Mouse (Mus musculus): Measurements from ENCODE around the gene Coq10a.

Coq10a gene

DNA sequence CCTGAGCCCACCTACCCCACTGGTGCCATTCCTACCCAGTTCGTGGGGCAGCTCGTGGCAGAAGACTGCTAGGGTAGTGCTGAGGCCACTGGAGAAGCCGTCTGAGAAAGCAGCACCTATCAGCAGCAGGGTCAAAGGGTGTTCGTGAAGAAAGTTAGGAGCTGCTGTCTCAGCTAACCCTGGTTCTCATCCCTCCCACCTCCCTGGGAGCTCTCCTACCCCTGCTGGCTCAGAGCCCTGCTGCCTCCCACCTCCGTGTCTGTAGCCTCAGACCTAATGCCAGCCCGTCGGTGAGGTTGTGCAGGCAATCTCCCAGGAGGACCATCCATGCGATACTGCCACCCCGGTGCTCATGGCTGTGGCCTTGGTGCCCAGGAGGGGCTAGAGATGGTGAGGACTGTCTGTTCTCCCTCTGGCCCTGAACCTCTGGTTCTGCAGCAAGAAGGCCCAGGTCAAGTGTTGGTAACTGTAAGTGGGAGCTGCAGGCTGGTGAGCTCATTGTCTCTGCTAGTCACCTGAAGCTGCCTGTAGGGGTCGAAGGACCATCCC is 28.0 kb upstream of the Coq10a start:
- ChIA-PET POLR2A (interaction anchor here in 3 of 4 experiments (0.6 to 1.6 kb wide), 13 partner anchors 11 to 187 kb away, joined by 3 to 7 read pairs (median 4); partner anchors contain the start of genes Ankrd52 (in 1 of the 3), Cnpy2 (in 1 of the 3), Coq10a (in 1 of the 3) and Myl6 (in 1 of the 3)), CTCF (interaction anchor here in 1 of 4 experiments (0.5 to 0.6 kb wide), 2 partner anchors 44 to 180 kb away, joined by 3 to 4 read pairs; no protein-coding TSS in a partner anchor)

DNA sequence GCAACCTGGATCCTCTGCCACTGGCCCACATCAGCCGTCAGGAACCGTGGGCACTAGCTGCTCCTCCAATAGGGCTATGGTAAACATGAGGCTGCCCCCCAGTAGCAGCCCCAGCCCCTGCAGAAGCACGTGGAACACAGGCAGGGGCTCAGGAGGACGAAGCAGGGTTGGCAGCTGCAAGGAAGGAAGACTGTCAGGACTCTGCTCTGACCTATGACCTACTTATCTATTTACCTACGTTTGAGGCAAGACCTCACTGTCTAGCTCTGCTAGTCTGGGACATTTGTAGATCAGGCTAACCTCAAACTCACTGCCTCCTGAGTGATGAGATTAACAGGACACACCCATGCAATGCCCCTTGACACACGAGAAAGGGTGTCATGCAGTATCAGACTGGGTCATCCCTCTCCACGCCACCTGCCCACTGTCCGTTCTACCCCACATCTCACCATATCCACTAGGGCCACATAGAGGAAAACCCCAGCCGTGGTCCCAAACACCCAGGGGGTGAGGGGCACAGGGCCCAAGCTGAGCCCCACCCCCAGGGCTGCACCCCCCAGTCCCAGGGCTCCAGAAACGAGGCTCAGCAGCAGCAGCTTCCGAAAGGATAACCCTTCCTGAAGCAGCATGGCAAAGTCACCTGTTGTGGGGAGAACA is 27.3 kb upstream of the Coq10a start:
- ChIA-PET POLR2A (interaction anchor here in 3 of 4 experiments (0.6 to 3.1 kb wide), 15 partner anchors 10 to 811 kb away, joined by 3 to 9 read pairs (median 4); partner anchors contain the start of genes Nabp2 (in 2 of the 3), Rnf41 (in 2 of the 3), Ankrd52 (in 1 of the 3) and Cnpy2 (in 1 of the 3)), CTCF (interaction anchor here in 1 of 4 experiments (0.9 kb wide), 1 partner anchor 21 kb away, joined by 3 read pairs; no protein-coding TSS in a partner anchor)

DNA sequence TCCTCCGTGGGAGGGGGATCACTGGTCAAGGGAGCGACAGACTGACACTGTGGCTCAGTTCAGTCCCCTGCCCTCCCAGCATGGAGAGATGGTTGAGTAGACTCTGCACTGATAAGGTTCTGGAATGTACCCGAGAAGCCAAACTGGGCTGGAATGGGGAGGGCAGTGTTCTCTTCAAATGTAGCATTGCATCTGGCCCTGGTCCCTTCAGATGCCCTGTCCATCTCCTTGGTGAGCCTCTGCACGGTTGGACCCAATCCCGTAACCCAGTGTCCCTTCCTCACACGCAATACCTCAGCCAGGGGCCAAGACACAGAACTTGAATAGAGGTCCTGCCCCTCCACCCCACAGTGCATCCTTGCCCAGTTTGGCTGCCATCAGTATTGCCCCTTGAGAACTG is 23.1 kb upstream of the Coq10a start:
- CTCF ChIA-PET = no interaction called here
- POLR2A ChIA-PET = no interaction called here

DNA sequence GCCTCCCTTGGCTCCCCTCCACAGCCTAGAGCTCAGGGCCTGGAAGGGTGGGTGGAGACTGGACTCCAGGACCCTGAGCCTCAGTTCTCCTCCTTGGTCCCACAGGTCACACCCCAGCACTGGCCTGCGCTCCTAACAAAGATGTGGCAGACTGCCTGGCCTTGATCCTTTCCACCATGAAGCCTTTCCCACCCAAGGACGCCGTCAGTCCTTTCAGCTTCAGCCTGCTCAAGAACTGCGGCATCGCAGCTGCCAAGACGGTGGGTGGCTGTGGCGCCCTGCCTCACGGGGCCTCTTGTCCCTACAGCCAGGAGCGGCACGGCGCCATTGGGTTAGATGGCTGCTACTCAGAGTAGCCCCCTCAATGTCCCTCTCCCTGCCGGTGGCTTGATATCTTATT is 21.6 kb upstream of the Coq10a start:
- POLR2A ChIA-PET = interaction anchor here (0.8 to 1.6 kb wide), 7 partner anchors 9 to 109 kb away, joined by 3 to 4 read pairs (median 3); partner anchors contain the start of genes Ankrd52 (in 2 of the 4) and Slc39a5 (in 1 of the 4)
- CTCF ChIA-PET = no interaction called here

- POLR2A ChIA-PET = interaction anchor here (0.8 to 1.6 kb wide), 5 partner anchors 10 to 51 kb away, joined by 3 to 4 read pairs (median 3); partner anchors contain the start of genes Ankrd52 (in 1 of the 4) and Slc39a5 (in 1 of the 4)
- CTCF ChIA-PET = no interaction called here
Observed at GRCm38 (mm10) chr10:128389570-128389969, 20.8 kb upstream of the Coq10a start.

DNA sequence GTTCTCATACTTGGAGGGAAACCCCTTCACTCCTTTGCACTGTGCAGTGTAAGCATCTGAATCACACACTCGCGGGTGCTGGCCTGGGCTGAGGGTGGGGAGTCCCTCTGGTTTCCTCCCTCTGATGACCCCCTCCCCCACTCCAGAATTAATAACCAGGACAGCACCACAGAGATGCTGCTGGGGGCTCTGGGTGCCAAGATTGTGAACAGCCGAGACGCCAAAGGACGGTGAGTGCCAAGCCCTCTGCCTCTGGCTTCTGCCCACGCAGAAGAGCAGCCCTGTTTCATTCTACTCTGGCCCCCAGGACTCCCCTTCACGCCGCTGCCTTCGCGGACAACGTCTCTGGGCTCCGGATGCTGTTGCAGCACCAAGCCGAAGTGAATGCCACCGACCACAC is 20.1 kb upstream of the Coq10a start:
- ChIA-PET POLR2A (no interaction called here), CTCF (no interaction called here)

DNA sequence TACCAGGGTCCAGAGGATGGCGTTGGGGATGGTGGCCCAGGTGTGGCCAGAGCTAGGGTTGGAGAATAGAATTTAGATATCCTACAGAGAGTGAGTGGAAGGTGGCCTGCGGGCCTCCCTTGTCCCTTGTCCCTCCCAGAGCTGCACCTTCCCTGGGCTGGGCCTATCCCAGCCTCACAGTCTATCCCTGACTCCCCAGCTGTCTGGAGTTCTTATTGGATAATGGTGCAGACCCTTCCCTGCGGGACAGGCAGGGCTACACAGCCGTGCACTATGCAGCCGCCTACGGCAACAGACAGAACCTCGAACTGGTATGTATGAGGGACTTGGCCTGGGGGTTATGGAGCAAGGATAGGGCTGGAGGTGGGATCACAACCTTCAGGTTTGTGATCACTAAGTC is 17.1 kb upstream of the Coq10a start:
- CTCF ChIA-PET = interaction anchor here in 2 of 4 experiments (0.5 to 1.0 kb wide), 2 partner anchors 10 to 54 kb away, joined by 3 to 4 read pairs; no protein-coding TSS in a partner anchor
- POLR2A ChIA-PET = interaction anchor here in 2 of 4 experiments (0.7 to 2.6 kb wide), 9 partner anchors 10 to 279 kb away, joined by 3 to 6 read pairs (median 4); partner anchors contain the start of genes Ankrd52 (in 1 of the 2) and Coq10a (in 1 of the 2)

DNA sequence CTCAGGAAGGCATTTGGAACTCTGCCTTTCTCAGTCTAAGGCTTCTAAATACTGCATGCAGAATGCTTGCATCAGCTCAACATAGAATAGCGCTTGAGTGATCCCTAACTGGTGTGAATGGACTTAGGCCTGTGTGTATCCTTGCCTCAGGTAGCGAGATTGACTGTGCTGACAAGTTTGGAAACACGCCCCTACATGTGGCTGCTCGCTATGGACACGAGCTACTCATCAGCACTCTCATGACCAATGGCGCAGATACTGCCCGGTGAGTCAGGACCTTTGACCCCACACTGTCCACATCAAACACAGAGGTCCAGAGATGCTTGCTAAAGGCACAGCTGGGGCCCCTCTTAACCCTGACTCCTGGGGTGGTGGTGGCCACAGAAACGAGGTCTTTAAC is 13.7 kb upstream of the Coq10a start:
- POLR2A ChIA-PET = interaction anchor here in 2 of 4 experiments (0.7 to 2.0 kb wide), 10 partner anchors 11 to 202 kb away, joined by 3 to 7 read pairs (median 3); partner anchors contain the start of genes Cnpy2 (in 1 of the 2), Coq10a (in 1 of the 2), Nabp2 (in 1 of the 2) and Rnf41 (in 1 of the 2)
- CTCF ChIA-PET = interaction anchor here in 2 of 4 experiments (0.8 to 2.5 kb wide), 4 partner anchors 9 to 170 kb away, joined by 3 to 9 read pairs (median 4); no protein-coding TSS in a partner anchor

DNA sequence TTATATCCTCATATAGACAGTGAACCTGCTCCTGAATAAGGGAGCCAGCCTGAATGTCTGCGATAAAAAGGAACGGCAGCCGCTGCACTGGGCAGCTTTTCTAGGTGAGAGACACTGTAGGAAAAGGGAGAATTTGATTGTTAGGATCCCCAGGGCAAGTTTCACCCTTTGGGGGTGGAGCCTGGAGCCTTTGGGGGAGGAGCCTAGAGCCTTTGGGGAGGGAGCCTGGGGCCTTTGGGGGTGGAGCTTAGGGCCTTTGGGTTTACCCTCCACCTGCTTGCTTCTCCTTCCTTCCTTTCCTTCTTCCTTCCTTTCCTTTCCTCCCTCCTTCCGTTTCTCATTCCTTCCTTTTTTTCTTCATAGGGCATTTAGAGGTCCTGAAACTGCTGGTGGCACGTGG is 11.8 kb upstream of the Coq10a start:
- ChIA-PET POLR2A (interaction anchor here in 3 of 4 experiments (0.6 to 3.0 kb wide), 19 partner anchors 10 to 350 kb away, joined by 3 to 10 read pairs (median 3); partner anchors contain the start of genes Nabp2 (in 2 of the 3), Rnf41 (in 2 of the 3), Coq10a (in 1 of the 3) and Cs (in 1 of the 3)), CTCF (interaction anchor here in 2 of 4 experiments (0.5 to 0.8 kb wide), 6 partner anchors 8 to 146 kb away, joined by 3 to 4 read pairs (median 3); partner anchors contain the start of genes Nabp2 (in 1 of the 2) and Rnf41 (in 1 of the 2))

GRCm38 (mm10) chr10:128379260-128379659 is 10.5 kb upstream of the Coq10a start:
- ChIA-PET POLR2A (interaction anchor here in 2 of 4 experiments (0.9 to 3.0 kb wide), 5 partner anchors 9 to 187 kb away, joined by 3 to 10 read pairs (median 3); partner anchors contain the start of gene Pa2g4 (in 1 of the 2)), CTCF (interaction anchor here in 1 of 4 experiments (1.2 kb wide), 1 partner anchor 21 kb away, joined by 3 read pairs; no protein-coding TSS in a partner anchor)

DNA sequence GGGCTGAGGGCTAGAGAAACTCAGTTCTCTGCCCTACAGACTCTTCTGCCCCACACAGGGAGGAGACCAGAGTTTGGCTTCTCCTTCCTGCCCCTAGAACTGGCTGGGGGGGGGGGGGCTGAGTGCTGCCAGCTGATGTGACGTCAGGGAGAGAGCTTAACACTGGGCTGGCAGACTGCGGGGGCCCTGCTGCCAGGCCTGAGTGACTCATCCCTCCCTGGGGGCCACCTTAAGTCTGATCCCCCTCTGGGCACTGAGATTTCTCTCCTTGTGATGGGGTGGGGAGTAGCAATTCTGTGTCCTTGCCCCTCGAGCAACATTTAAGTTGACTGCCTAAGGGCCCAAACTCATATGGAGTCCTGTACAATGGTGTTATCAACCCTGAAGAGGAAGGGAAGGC is 9.7 kb upstream of the Coq10a start:
- ChIA-PET POLR2A (interaction anchor here in 3 of 4 experiments (0.6 to 5.7 kb wide), 14 partner anchors 8 to 187 kb away, joined by 3 to 43 read pairs (median 6); partner anchors contain the start of genes Cnpy2 (in 2 of the 3), Nabp2 (in 2 of the 3), Rnf41 (in 2 of the 3) and Myl6 (in 1 of the 3)), CTCF (interaction anchor here in 1 of 4 experiments (1.2 to 2.6 kb wide), 3 partner anchors 10 to 62 kb away, joined by 3 to 11 read pairs (median 5); partner anchors contain the start of gene Coq10a)

GRCm38 (mm10) chr10:128377940-128378448 is 9.2 kb upstream of the Coq10a start:
- ChIA-PET POLR2A (interaction anchor here in 3 of 4 experiments (0.7 to 5.7 kb wide), 20 partner anchors 8 to 188 kb away, joined by 3 to 43 read pairs (median 6); partner anchors contain the start of genes Cnpy2 (in 2 of the 3), Nabp2 (in 2 of the 3), Rnf41 (in 2 of the 3) and Coq10a (in 1 of the 3)), CTCF (interaction anchor here in 3 of 4 experiments (0.7 to 2.6 kb wide), 7 partner anchors 9 to 235 kb away, joined by 3 to 11 read pairs (median 7); partner anchors contain the start of genes Coq10a (in 1 of the 3), Nabp2 (in 1 of the 3) and Rnf41 (in 1 of the 3))

GRCm38 (mm10) chr10:128377222-128377939 is 8.6 kb upstream of the Coq10a start:
- ChIA-PET POLR2A (interaction anchor here in 3 of 4 experiments (0.5 to 5.7 kb wide), 40 partner anchors 8 to 370 kb away, joined by 3 to 43 read pairs (median 4); partner anchors contain the start of genes Cnpy2 (in 3 of the 3), Myl6 (in 3 of the 3), Nabp2 (in 3 of the 3) and Rnf41 (in 3 of the 3)), CTCF (interaction anchor here (0.6 to 2.6 kb wide), 13 partner anchors 9 to 937 kb away, joined by 3 to 11 read pairs (median 6); partner anchors contain the start of genes Nabp2 (in 2 of the 4), Rnf41 (in 2 of the 4), Coq10a (in 1 of the 4) and Esyt1 (in 1 of the 4))

- ChIA-PET CTCF (interaction anchor here (0.6 to 2.6 kb wide), 25 partner anchors 8 to 219 kb away, joined by 3 to 11 read pairs (median 4); partner anchors contain the start of genes Nabp2 (in 2 of the 4), Rnf41 (in 2 of the 4), Cnpy2 (in 1 of the 4) and Coq10a (in 1 of the 4)), POLR2A (interaction anchor here in 3 of 4 experiments (0.5 to 5.7 kb wide), 55 partner anchors 8 to 371 kb away, joined by 3 to 43 read pairs (median 4); partner anchors contain the start of genes Cnpy2 (in 3 of the 3), Myl6 (in 3 of the 3), Nabp2 (in 3 of the 3) and Pan2 (in 3 of the 3))
Observed at GRCm38 (mm10) chr10:128376455-128377211, 7.8 kb upstream of the Coq10a start, which contains the start of gene Ankrd52. Gene Ankrd52, plus strand, starts transcription at chr10:128377115.

GRCm38 (mm10) chr10:128376099-128376454 is 7.3 kb upstream of the Coq10a start:
- CTCF ChIA-PET = interaction anchor here (0.6 to 2.6 kb wide), 24 partner anchors 10 to 220 kb away, joined by 3 to 11 read pairs (median 4); partner anchors contain the start of genes Nabp2 (in 2 of the 4), Rnf41 (in 2 of the 4), Cnpy2 (in 1 of the 4) and Esyt1 (in 1 of the 4)
- POLR2A ChIA-PET = interaction anchor here in 3 of 4 experiments (0.6 to 5.7 kb wide), 48 partner anchors 7 to 372 kb away, joined by 3 to 43 read pairs (median 4); partner anchors contain the start of genes Myl6 (in 3 of the 3), Nabp2 (in 3 of the 3), Pan2 (in 3 of the 3) and Rnf41 (in 3 of the 3)

All from embryonic stem cell, embryonic (primary cell).